Mouse (Mus musculus) retina, postnatal 1 day (tissue): Measurements from ENCODE around the gene BC049715.

Experiments
- DNase-seq: peaks from one replicate; pipeline ENCODE4 v3.0.0-alpha.2; 2012

The BC049715 gene

DNA sequence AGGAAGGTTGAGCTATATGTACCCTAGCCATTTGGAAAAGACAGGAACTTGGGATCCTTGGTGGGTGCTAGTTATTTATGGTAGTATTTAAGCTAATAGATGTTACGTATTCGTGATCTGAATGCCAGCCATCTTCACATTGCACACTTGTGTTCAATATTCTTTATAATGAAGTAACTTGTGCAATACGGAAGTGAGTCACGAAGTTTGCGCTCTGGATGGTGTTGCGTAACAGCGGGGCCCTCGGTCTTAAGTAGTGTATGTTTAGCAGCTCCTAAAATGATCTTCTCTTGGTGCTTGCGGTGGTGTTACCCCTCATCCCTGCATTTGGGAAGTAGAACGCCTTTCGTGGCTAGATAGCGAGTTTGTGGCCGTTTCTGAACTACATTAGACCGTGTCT lies 18.3 kb upstream of the BC049715 start:
- no peak for DNase-seq

DNA sequence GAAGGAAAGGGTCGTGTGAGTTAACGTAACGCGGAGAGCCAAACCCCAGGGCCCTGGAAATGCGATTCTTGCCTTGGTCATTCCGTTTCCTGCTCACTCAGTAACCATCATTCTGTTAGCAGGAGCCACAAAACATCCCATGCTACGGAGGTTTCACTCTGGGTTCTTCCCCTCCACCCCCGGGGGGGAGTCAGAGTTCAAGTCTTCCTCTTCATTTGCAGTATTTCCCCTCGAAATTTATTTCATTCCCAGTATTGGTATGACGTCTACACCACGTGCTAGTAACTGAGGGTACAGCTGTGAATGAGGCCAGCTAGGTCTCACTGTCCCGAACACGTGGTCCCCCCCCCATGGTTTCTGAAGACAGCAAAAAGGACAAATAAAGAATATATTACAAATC lies 17.8 kb upstream of the BC049715 start:
- DNase-seq, result no peak

DNA sequence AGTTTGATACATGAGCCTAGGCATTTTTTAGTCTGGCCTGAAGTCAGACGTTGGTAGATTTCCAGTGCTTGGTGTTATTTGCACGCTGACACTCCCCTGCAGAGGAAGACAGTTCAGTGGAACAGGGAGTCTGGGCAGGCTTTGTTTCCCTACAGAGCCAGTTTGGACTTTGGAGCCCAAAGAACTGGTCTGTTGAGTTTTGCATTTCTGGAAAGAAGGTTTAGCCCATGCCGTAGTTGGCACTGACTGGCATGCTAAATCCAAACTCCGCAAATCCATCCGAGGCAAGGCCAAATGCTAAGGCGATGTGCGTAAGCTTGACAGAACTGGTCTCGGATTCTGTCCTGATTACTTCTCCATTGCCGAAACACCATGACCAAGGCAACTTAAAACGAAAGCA lies 16.2 kb upstream of the BC049715 start:
- no peak for DNase-seq

DNA sequence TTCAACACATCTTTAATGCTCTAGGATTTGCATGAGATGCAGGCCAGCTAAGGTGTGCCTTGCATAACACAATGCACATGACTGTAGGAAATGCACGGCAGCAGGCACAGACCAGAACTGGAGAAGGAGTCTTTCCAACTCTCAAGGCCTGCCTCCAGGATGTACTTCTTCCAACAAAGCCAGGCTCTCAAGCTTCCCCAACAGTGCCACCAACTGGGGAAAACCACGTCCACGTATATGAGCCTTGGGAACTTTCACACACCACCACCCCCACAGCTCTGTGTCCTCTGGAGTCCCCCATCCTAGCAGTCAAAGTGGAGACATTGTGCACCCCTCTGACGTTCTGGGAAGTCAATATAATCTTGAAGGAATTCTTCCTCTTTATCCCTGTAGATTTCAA lies 14.3 kb upstream of the BC049715 start:
- DNase-seq, result no peak

DNA sequence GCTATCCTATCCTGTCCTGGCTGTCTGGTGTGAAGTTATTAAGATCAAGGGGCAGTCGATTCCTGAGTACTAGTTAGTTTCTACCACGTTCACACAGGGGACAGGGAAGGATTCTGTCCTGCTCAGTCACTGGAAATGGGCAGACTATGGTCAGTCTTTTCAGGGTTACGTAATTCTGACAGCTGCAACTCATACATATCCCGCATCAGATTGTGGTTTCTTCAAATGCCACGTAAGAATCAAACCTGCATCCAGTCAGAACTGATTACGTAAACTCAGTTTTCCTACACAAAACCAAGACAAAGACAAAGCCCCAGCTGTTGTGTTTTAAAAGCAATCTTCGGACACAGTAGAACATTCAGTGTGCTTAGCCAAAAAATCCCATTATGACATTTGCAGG lies 12.0 kb upstream of the BC049715 start:
- no peak for DNase-seq

DNA sequence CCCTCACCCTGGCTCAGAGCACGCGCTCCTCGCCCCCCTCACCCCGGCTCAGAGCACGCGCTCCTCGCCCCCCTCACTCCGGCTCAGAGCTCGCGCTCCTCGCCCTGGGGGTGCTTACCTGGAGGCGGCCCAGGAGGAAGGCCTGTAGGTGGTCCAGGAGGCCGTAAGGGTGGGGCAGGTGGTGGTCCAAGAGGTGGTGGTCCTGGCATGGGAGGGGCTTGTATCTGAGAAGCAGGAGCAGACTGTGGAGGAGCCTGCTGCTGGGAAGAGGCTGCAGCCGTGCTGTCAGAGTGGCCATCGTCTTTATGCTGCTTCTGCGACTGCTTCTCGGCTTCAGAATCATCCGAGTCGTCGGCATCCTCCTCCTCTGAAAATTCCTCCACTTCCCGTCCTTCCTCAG lies 10.6 kb upstream of the BC049715 start:
- DNase-seq, result no peak

DNA sequence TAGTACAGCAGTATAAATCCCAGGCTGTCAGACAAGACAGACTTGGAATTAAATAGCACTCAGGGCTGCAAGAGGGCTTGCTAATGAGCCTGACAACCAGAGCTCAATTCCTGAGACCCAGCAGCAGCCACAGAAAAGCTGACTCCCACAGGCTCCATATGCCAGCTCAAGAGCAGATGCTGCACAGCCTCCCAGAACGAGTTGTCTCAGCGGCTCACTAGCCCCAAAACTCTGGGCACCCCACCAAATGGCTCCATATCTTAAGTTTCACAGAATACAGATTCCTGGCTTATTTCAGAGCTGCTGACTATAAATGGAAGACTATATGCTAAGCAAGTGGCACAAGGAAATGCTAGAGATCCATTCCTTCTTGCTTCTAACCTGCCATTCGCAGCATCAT lies 9.9 kb upstream of the BC049715 start:
- no peak for DNase-seq

DNA sequence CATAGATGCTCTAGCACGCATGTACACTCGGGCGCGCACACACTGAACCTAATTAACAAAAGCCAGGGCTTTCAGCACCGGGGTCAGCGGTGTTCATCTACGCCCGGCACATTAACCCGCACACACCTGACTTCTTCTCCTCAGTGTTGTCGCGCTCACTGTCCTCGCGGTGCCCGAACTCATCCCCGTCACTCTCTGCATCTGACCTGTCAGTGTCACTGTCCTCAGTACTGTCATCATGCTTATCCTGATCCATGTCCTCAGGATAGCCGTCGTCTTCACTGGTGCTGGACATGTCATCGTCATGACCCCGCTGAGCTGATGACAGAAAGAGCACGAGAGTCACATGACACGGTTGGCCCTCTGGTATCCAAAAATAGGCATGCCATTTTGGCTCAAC lies 7.0 kb upstream of the BC049715 start:
- DNase-seq, result no peak

DNA sequence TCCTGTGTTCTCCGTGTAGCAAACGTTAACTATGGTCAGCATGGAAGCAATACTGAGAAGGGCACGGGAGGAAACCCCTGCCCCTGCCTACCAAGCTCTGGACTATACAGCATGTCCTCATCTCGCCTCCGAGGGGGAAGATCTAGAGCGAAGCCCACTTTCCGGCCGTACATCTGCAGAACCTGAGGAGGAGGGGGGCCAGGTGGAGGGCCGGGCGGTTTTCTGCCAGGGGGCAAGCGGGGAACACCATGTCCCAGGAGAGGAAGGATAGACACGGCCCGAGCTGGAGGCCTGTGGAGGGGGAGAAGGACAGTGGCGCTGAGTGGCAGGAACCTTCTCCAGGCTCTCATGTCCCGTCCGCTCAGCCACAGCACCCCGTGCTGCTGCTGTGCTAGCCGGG lies 6.3 kb upstream of the BC049715 start:
- no peak for DNase-seq

DNA sequence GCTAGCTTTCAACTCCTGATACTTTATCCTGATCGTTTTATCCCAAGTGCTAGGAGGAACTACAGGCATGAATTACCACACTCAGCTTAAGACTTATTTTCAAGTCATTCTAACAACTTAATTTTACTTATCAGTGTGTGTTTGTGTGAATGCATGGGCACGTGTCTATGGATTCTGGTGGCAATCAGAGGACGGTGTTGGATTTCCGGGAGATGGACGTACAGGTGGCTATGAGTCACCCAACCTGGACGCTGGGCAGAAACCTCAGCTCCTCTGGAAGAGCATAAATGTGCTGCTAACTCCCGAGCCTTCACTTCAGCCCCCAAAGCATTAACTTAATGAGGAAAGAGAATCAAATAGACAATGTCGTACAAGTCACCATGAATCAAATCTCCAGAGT lies 2.4 kb upstream of the BC049715 start:
- DNase-seq, result no peak

DNA sequence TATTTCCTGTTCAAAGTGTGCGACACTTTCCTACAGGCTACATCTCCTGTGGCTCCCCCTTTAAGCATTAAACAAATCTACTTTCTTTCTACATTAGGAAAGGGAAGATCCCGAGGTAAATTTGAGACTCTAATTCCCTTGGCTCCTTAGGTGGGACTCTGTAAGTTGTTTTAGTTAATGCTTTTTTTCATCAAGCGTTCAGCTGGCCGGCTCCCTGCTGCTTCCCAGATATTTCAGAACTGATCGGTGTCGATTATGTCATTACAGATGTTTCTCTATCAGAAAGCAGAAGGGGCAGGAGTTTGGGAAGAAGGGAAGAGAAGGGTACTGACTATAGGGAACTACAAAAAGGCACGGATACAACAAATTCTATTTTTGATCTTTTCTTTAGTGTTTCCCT lies 310 bp upstream of the BC049715 start:
- no peak for DNase-seq

DNA sequence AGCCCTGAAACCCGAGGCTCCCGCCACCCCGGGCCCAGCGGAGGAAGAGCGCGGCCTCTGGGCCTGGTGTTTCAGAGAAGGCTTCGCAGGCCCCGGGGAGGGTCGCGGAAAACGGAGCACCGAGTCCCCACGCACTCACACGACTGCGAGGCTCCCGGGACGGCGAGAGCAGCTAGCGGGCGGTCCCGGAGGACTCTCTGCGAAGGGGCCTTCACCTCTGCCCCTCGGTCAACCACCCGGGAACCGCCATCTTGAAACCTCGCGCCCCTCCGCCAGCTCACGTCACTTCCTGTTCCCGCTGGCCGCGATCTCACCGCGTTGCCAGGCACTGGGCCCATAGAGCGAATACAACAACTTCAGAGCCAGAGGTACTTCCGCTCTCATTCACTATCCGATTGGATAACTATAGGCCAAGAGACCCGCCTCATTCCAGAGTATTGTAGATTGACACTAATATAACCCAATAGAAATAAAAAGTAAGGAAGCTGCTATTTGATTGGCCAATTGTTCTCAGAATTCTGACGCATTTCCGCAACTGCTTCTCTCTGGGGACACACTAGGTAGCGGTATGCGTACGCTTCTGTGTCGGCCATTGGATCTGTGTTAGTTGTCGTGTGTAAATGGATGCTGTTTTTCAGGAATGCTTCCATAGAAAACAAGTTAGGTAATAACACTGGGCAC lies 595 bp downstream of the BC049715 start, which contains the start of gene Wbp11:
Gene Wbp11, minus strand, starts transcription at position 353 of the 681 bp plus-strand sequence.
- peak; percentile 99 for DNase-seq

DNA sequence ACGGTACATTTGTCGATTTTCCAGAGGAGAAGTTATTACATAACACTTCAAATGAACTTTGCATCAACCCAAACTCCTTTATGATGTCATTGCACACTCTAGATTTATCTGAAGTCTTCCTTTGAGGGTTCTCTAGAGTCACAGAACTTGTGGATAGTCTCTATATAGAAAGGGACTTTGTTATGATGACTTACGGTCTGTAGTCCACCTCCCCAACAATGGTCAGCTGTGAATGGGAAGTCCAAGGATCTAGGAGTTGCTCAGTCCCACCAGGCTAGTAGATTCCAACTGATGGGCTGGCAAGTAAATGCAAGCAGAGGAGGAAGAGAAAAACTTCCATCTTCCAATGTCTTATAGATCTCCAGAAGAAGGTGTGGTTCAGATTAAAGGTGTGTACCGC lies 1.3 kb downstream of the BC049715 start:
- DNase-seq, result no peak

DNA sequence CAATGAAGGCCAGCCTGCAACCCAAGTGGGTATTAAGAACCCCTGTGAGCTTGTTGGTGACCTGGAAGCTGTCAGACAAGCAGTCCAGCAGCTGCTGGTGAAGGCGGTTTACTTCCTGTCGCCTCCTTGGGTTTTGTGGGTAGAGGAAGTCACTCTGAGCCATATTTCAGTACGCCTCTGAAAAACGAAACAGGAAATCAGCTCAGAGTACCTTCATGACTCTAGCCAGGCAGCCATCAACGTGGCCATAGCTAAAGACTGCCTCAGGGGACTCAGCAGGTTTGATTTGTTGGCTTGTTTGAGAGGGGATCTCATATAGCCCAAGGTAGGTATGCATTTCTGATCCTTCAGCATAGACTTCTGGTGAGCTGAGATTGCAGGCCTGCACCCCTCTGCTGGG lies 4.3 kb downstream of the BC049715 start:
- DNase-seq, result no peak

DNA sequence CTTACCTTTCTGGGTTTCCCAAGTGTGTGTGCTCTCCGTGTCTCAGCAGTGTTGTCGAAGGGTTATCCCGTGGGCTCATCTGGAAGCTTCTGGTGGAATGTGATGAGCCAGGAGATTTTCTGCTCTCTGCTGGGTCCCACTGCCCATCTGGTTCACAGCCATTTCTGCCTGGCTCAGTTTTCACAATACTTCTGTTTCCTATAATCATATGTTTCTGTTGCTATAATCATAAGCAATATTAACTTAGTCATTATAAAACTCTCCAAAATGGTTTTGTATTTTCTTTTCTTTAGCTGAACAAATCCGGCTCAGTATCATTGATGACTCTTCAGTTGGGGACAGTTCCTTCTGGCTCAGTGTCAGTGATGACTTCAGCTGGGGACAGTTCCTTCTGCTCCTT lies 7.9 kb downstream of the BC049715 start, which contains the start of gene Smco3:
Gene Smco3, minus strand, starts transcription at position 101 of the 400 bp plus-strand sequence.
- DNase-seq, result no peak

DNA sequence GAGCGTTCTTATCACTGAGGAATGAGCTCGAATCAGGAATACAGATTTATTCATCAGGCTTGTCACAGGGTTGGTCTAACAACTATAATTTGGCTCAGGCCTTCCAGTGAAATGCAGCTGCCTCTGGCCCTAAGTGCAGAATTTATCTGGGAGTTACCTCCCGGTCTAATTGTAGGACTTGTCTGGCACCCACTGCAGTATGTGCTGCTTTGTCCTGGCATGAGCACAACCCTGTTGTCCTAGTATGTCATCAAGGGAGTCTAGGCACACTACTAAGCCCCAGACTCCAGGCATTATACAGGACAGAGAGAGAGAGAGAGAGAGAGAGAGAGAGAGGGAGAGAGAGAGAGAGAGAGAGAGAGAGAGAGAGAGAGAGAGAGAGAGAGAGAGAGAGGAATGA lies 9.9 kb downstream of the BC049715 start:
- no peak for DNase-seq

DNA sequence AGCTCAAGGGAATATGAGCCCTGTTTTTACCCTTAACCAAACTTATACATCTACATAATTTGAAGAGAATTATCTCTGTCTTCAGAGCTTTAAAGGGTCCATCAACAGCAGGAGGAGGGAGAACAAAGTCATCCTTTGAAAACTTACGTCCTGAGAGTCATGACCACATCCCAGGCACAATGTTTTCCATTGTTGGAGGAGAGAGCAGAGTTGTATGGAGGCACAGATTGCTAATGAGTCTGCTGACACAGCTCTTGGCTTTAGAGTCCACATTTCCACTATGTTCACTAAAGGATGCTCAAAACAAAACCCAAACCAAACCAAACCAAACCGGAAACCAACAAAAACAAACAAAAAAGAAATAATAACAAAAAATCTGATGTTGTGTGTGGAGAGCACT lies 17.5 kb downstream of the BC049715 start:
- no peak for DNase-seq

DNA sequence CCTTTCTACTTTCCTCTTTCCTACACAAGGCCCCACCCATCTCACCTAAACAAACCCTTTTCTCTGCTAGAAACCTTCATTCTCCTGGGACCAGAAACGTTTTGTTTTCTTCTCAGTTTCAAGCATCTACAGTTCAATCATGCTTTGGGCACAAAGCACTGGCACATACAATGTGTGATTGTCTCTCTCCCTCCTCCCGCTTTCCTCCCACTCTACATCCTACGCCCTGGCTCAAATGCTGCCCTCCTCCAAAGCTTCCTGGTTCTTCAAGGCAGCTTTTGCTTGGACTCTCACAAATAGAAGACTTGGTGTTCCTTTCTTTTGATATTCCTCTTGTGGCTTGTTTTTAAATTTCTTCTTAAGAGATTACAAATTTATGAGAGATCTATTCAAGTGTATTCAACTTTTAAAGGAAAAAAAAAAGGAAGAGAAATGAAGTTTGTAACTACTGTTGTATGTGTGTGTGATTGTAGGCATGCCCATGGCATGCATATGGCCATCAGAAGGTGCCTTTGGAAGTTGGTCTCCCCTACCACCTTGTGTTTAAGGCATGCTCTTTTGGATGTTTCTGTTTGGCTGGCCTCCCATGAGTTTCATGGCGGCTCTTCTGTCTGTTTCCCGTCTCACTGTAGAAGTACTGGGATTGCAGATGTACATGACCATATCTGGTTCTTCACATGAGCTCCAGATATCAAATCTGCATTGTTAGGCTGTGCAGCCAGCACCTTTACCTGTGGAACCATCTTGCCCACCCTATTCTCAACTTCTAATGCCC lies 18.5 kb downstream of the BC049715 start:
- DNase-seq, result no peak

DNA sequence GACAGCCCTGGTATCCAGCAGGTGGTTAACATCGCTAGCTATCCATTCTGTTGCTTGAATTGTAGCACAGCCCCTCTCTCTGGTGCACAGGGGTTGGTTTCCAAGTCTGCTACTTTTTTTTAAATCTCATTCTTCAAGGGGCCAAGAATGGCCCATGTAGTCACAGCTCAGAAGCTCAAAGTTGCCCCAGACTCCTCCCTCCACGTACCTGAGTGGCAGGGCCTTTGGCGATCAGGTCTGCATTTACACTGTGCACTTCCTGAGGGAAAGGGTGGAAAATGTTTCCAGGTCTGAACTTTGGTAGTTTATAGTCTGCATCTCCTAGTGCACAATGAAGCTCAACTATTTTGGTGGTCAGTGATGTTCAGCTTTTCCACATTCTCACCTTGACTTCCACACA lies 19.8 kb downstream of the BC049715 start:
- no peak for DNase-seq

DNA sequence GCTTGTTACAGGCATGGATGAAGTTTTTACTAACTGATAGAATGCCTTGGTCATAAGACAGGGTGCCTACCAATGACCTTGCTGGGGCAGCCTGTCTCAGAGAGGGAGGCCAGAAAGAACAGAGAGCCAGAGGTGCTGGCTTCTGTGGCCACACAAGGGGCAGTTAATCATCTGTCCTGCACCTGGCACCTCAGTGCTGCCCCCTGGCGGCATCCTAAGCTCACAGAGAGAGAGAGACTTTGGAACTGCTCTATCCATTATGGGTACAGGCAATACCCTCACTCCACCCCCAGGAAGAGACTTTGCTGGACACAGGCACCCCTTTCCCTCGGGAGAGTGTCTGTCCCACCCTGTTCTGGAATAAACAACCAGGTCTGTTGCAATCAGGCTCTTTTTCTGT lies 20.4 kb downstream of the BC049715 start:
- peak; percentile 60 for DNase-seq

DNA sequence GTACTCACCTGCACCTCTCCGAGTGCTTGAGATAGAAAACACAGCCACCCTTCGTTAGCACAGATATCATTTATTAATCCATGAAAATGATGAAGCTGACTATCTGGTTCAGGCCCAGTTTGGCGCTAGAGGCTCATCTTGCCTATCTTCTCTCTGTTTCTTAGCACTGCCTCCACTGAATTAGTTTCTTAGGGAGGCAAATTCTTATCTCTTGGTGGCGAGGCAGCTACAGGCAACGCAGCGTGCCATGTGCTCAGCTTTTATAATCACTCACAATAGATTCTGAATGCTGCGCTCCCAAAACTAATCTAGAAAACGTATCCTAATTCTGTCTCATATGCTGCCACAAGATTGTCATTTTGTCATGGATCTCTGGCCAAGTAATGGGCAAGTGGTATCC lies 21.0 kb downstream of the BC049715 start:
- no peak for DNase-seq

DNA sequence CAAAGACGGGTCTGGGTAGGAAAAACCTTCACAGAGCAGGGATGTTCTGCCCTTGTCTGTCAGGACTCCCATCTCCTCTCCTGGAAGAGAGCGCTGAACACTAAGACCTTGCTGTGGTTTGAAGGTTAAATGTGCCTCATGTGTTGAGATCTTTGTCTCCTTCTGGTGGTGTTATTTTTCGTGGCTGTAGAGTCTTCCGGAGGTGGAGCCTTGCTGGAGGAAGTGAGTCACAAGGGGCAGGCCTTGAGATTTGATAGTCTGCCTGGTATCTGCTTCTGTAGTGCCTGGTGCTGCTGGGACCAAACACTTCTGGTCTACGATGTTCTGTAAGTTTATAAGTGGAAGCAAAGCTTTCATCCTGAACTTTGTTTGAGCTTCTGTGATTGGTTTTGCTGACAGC lies 21.5 kb downstream of the BC049715 start:
- DNase-seq, result no peak

DNA sequence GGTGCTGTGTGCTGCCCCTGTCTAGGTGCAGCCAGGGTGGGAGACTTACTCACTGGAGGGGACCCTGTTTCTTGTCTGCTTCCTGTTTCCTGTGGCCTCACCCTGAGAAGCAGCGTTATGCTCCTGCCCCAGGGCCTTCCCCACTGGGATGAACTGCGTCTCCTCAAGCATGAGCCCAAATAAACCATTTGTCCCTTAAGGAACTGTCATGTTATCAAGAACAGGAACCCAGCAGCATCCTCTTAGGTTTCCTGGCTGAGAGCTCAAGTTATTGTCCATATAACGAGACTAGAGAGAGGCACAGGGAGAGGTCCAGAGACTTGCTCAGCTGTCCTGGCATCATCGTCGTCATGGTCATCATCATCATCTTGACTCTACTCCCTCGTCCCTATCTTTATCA lies 22.8 kb downstream of the BC049715 start:
- no peak for DNase-seq

DNA sequence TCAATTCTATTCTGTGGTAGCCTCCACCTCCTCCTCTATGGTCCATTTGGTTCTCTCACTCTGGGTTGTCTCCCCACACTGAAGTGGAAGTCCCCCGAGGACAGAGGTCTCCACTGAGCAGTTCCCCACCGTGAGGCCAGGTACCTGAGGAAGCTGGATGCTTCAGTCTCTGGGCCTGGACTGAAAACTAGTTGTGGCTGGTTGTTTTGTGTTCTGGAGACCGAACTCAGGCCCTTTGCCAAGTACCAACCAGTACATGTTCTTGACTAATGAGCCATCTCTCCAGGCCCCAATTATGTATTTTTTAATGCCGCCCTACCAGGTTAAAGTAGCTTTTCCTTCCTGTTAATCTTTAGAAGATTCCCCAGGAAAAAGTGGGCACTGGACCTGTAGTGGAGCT lies 24.9 kb downstream of the BC049715 start:
- no peak for DNase-seq

DNA sequence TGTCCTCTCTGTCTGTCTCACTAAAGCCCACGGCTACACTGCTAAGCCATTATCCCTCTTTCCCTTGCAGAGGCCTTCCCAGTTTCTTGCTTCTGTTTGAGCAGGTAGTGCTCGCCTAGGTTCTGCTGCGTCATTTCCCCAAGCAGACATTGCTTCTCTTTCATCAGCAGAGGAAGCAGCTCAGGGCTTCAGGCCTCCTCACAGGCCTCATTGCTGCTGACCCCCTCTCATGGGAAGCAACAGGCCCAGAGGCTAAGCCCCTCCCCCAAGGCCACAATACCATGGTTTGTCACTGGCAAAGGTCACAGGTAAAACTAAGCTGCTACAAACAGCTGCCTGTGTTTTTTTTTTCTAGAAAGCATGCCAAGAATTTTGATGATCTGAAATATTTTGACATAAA lies 25.3 kb downstream of the BC049715 start:
- DNase-seq, result peak; percentile 14
